Mouse (Mus musculus) neural tube, embryonic 14.5 days (tissue): ENCODE measurements at regions not wholly inside any gene's neighbourhood (a gene's known extent, or its start where the extent isn't known, plus 50 kb on each side); places are given as distances from the start of the nearest gene placed in this dataset.
A peak's percentile ranks its signal among the peaks of the same experiment; 100 is the strongest.

Experiments
- ATAC-seq: fragments of 200-750 bp; cut with Nextera tagmentation; 2 replicates; pipeline ENCODE4 v1.8.0; 2017; ENCODE audit warnings: low read depth, mild to moderate bottlenecking, moderate TSS enrichment, moderate library complexity
- H3K27ac ChIP-seq: fragments of 300-500 bp; sonication (generic); 2 replicates; pipeline ENCODE4 v1.5.1; 2014; ENCODE audit warnings: low read depth, mild to moderate bottlenecking, control low read depth, low read length, moderate library complexity, mixed read lengths
- H3K27me3 ChIP-seq: fragments of 300-500 bp; sonication (generic); 2 replicates; pipeline ENCODE4 v1.6.1; 2014; ENCODE audit warnings: low read length; ENCODE audit not compliant: control insufficient read depth, insufficient read depth
- H3K36me3 ChIP-seq: fragments of 300-500 bp; sonication (generic); 2 replicates; pipeline ENCODE4 v1.6.1; 2014; ENCODE audit warnings: low read length, mixed read lengths; ENCODE audit not compliant: control insufficient read depth, insufficient read depth
- H3K4me1 ChIP-seq: fragments of 300-500 bp; sonication (generic); 2 replicates; pipeline ENCODE4 v1.6.1; 2014; ENCODE audit warnings: low read length; ENCODE audit not compliant: control insufficient read depth, insufficient read depth
- H3K4me2 ChIP-seq: fragments of 300-500 bp; sonication (generic); 2 replicates; pipeline ENCODE4 v1.6.1; 2014; ENCODE audit warnings: mild to moderate bottlenecking, low read depth, low read length, control low read depth
- H3K4me3 ChIP-seq: fragments of 300-500 bp; sonication (generic); 2 replicates; pipeline ENCODE4 v1.5.1; 2014; ENCODE audit warnings: low read depth, low read length, control low read depth, mixed read lengths
- H3K9ac ChIP-seq: fragments of 300-500 bp; sonication (generic); replicated peaks from 2 replicates; pipeline ENCODE4 v1.6.1; 2014; ENCODE audit warnings: low read depth, mild to moderate bottlenecking, control low read depth, low read length, mixed read lengths
- H3K9me3 ChIP-seq: fragments of 300-500 bp; sonication (generic); 2 replicates; pipeline ENCODE4 v1.6.1; 2016; ENCODE audit warnings: low read length; ENCODE audit not compliant: control insufficient read depth
- WGBS: fragments of 180-500 bp; shearing (Covaris S2); extraction: QIAGEN DNeasy Blood & Tissue Kit; methylation state at CpG from one replicate; pipeline ENCODE4 v1.1.7; 2014; 5-methylcytosine and 5-hydroxymethylcytosine counted together

GRCm38 (mm10) chr11:56442381-56442780 lies 401.6 kb upstream of the Nmur2 start:
- 63% methylated on average over 3 of the region's 3 CpGs for WGBS
- Histone ChIP-seq H3K36me3 (no peaks in the 10 kb centered on the region), H3K9ac (no peak overlapping the region), H3K27me3 (no peaks in the 10 kb centered on the region), H3K4me3 (no peak overlapping the region), H3K4me1 (no peaks in the 10 kb centered on the region), H3K9me3 (no peaks in the 10 kb centered on the region), H3K27ac (no peak overlapping the region), H3K4me2 (no peak overlapping the region)
- no peak for ATAC-seq

- no peak overlapping the region for H3K4me3 ChIP-seq
- no peaks in the 10 kb centered on the region for H3K27me3 ChIP-seq
- H3K27ac ChIP-seq, result no peak overlapping the region
- H3K4me2 ChIP-seq, result no peak overlapping the region
- ATAC-seq, result no peak
- no peak overlapping the region for H3K9ac ChIP-seq
- H3K9me3 ChIP-seq, result no peaks in the 10 kb centered on the region
- H3K36me3 ChIP-seq, result no peaks in the 10 kb centered on the region
- H3K4me1 ChIP-seq, result no peaks in the 10 kb centered on the region
- WGBS, result 32% methylated on average over 2 of the region's 2 CpGs
Observed at GRCm38 (mm10) chr11:56441071-56441470, 400.3 kb upstream of the Nmur2 start.

- Histone ChIP-seq H3K4me2 (no peak overlapping the region), H3K36me3 (no peaks in the 10 kb centered on the region), H3K4me3 (no peak overlapping the region), H3K9me3 (no peaks in the 10 kb centered on the region), H3K4me1 (no peaks in the 10 kb centered on the region), H3K27me3 (no peaks in the 10 kb centered on the region), H3K9ac (no peak overlapping the region), H3K27ac (no peak overlapping the region)
- no peak for ATAC-seq
- WGBS, result 80% methylated on average over 3 of the region's 3 CpGs
Observed at GRCm38 (mm10) chr11:56431089-56431488, 390.3 kb upstream of the Nmur2 start.

GRCm38 (mm10) chr11:56384761-56385160 lies 344.0 kb upstream of the Nmur2 start:
- Histone ChIP-seq H3K27ac (no peak overlapping the region), H3K9me3 (no peaks in the 10 kb centered on the region), H3K27me3 (no peaks in the 10 kb centered on the region), H3K4me3 (no peak overlapping the region), H3K4me1 (no peaks in the 10 kb centered on the region), H3K36me3 (no peaks in the 10 kb centered on the region), H3K9ac (no peak overlapping the region), H3K4me2 (no peak overlapping the region)
- 68% methylated on average over 1 of the region's 1 CpGs for WGBS
- no peak for ATAC-seq

- H3K9ac ChIP-seq, result no peak overlapping the region
- no peak overlapping the region for H3K27ac ChIP-seq
- ATAC-seq, result no peak
- no peak overlapping the region for H3K4me2 ChIP-seq
- H3K4me1 ChIP-seq, result no peaks in the 10 kb centered on the region
- H3K4me3 ChIP-seq, result no peak overlapping the region
- no peaks in the 10 kb centered on the region for H3K9me3 ChIP-seq
- WGBS, result 78% methylated on average over 5 of the region's 5 CpGs
- no peaks in the 10 kb centered on the region for H3K27me3 ChIP-seq
- no peaks in the 10 kb centered on the region for H3K36me3 ChIP-seq
Observed at GRCm38 (mm10) chr11:56377535-56377934, 336.7 kb upstream of the Nmur2 start.

- Histone ChIP-seq H3K4me3 (no peak overlapping the region), H3K4me2 (no peak overlapping the region), H3K4me1 (no peaks in the 10 kb centered on the region), H3K9me3 (no peaks in the 10 kb centered on the region), H3K36me3 (no peaks in the 10 kb centered on the region), H3K9ac (no peak overlapping the region), H3K27ac (no peak overlapping the region), H3K27me3 (no peaks in the 10 kb centered on the region)
- no peak for ATAC-seq
- WGBS, result 60% methylated on average over 6 of the region's 6 CpGs
Observed at GRCm38 (mm10) chr11:56374329-56374728, 333.5 kb upstream of the Nmur2 start.

- Histone ChIP-seq H3K9ac (no peak overlapping the region), H3K27ac (no peak overlapping the region), H3K9me3 (no peaks in the 10 kb centered on the region), H3K36me3 (no peaks in the 10 kb centered on the region), H3K4me3 (no peak overlapping the region), H3K4me1 (no peaks in the 10 kb centered on the region), H3K4me2 (no peak overlapping the region), H3K27me3 (no peaks in the 10 kb centered on the region)
- 82% methylated on average over 4 of the region's 4 CpGs for WGBS
- ATAC-seq, result no peak
Observed at GRCm38 (mm10) chr11:56373624-56374023, 332.8 kb upstream of the Nmur2 start.

GRCm38 (mm10) chr11:56357690-56358089 lies 316.9 kb upstream of the Nmur2 start:
- Histone ChIP-seq H3K9me3 (no peaks in the 10 kb centered on the region), H3K4me2 (no peak overlapping the region), H3K27ac (no peak overlapping the region), H3K36me3 (no peaks in the 10 kb centered on the region), H3K4me3 (no peak overlapping the region), H3K9ac (no peak overlapping the region), H3K27me3 (no peaks in the 10 kb centered on the region), H3K4me1 (0 out of 2 replicates have a peak, but pooled peaks cover 3% of the 10 kb centered on the region)
- 46% methylated on average over 2 of the region's 2 CpGs for WGBS
- peak; percentile 66; the same call in 1 of the 2 replicates for ATAC-seq

- no peak overlapping the region for H3K9ac ChIP-seq
- no peaks in the 10 kb centered on the region for H3K27me3 ChIP-seq
- H3K4me3 ChIP-seq, result no peak overlapping the region
- H3K9me3 ChIP-seq, result no peaks in the 10 kb centered on the region
- no peaks in the 10 kb centered on the region for H3K36me3 ChIP-seq
- no peaks in the 10 kb centered on the region for H3K4me1 ChIP-seq
- 57% methylated on average over 7 of the region's 7 CpGs for WGBS
- no peak for ATAC-seq
- no peak overlapping the region for H3K27ac ChIP-seq
- H3K4me2 ChIP-seq, result no peak overlapping the region
Observed at GRCm38 (mm10) chr11:56351798-56352366, 311.1 kb upstream of the Nmur2 start.
